In the genomic region with DNA sequence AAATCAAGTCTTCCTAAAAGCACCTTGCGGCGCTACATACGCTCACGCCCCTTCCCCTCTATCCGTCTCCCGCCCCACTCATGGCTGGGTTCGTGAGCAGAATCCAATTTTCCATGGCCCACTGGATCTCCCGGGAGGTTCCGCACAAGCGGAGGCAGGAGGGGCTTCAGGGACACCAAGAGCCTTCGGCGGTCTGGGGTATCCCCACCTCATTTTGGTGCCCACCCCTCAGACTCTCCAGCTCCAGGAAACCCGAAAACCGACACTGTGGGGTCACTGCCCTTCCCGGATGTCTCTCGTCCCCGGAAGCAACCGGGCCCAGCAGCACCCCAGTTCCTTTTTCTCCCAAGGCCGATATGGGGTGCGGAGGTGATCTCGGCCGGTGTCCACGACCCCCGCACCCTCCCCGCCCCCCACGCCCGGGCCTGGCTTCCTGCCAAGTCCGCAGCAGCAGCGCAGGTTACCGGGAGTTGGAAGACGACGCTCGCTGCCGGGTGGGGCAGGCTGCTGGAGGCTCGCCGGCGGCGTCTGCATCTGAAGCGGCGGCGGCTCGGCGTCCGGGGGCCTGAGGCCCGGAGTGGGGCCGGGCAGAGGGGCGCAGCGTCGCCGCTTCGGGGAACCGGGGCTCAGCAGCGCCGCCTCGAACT, we compare ENCODE assay signal across 8 mouse cellular contexts. TPM values are rescaled to one million over a fixed set of nuclear protein-coding genes. Genes with fewer than 3 reads are reported as not detected.
DNase-seq lines count a peak whose midpoint lies in the region; ATAC-seq lines count a peak whose summit lies in the region.

No protein-coding gene starts in this region.

- no peaks in the 10 kb centered on the region for H3K9me3 ChIP-seq in heart, embryonic 11.5 days (replicated peaks; ENCODE audit: control insufficient read depth, low read length)
- H3K9me3 ChIP-seq in kidney, embryonic 16.5 days (ENCODE audit: low read length) = no peaks in the 10 kb centered on the region
- no peaks in the 10 kb centered on the region for H3K9me3 ChIP-seq in stomach, embryonic 16.5 days (replicated peaks; ENCODE audit: control insufficient read depth, low read length)

- H3K27me3 ChIP-seq in heart, embryonic 11.5 days (ENCODE audit: control insufficient read depth, insufficient read depth, low read length) = no peaks in the 10 kb centered on the region
- H3K27me3 ChIP-seq in kidney, embryonic 16.5 days (ENCODE audit: insufficient read depth, low read length) = no peaks in the 10 kb centered on the region
- no peaks in the 10 kb centered on the region for H3K27me3 ChIP-seq in stomach, embryonic 16.5 days (ENCODE audit: control insufficient read depth, insufficient read depth, low read length)

- H3K36me3 ChIP-seq in heart, embryonic 11.5 days (ENCODE audit: control insufficient read depth, insufficient read depth, low read length) = no peaks in the 10 kb centered on the region
- no peaks in the 10 kb centered on the region for H3K36me3 ChIP-seq in kidney, embryonic 16.5 days (ENCODE audit: insufficient read depth, low read length)
- no peaks in the 10 kb centered on the region for H3K36me3 ChIP-seq in stomach, embryonic 16.5 days (ENCODE audit: control insufficient read depth, insufficient read depth, low read length)

- peak overlapping the region; percentile 85 for H3K4me2 ChIP-seq in heart, embryonic 11.5 days
- H3K4me2 ChIP-seq in kidney, embryonic 16.5 days (replicated peaks; ENCODE audit: low read depth, low read length) = peak overlapping the region; percentile 94
- peak overlapping the region; percentile 84 for H3K4me2 ChIP-seq in stomach, embryonic 16.5 days (ENCODE audit: low read depth, low read length)

- peak overlapping the region; percentile 95 for H3K4me3 ChIP-seq in heart, embryonic 11.5 days (ENCODE audit: low read depth, low read length)
- H3K4me3 ChIP-seq in kidney, embryonic 16.5 days (ENCODE audit: low read length) = peak overlapping the region; percentile 99
- H3K4me3 ChIP-seq in stomach, embryonic 16.5 days (replicated peaks; ENCODE audit: low read length) = peak overlapping the region; percentile 80

- H3K9ac ChIP-seq in heart, embryonic 11.5 days (ENCODE audit: low read depth, low read length) = peak overlapping the region; percentile 82
- peak overlapping the region; percentile 92 for H3K9ac ChIP-seq in kidney, embryonic 16.5 days (replicated peaks; ENCODE audit: low read length)
- peak overlapping the region; percentile 88 for H3K9ac ChIP-seq in stomach, embryonic 16.5 days (ENCODE audit: low read length)

- H3K27ac ChIP-seq in heart, embryonic 11.5 days (ENCODE audit: low read depth, low read length) = peak overlapping the region; percentile 84
- H3K27ac ChIP-seq in kidney, embryonic 16.5 days (ENCODE audit: low read length) = peak overlapping the region; percentile 82
- peak overlapping the region; percentile 77 for H3K27ac ChIP-seq in stomach, embryonic 16.5 days (ENCODE audit: low read length)

- peaks cover 6% of the 10 kb centered on the region for H3K4me1 ChIP-seq in heart, embryonic 11.5 days (ENCODE audit: control insufficient read depth, insufficient read depth, low read length)
- H3K4me1 ChIP-seq in kidney, embryonic 16.5 days (ENCODE audit: insufficient read depth, low read length) = peaks cover 14% of the 10 kb centered on the region
- H3K4me1 ChIP-seq in stomach, embryonic 16.5 days (ENCODE audit: control insufficient read depth, insufficient read depth, low read length) = peaks cover 15% of the 10 kb centered on the region

- no peak for DNase-seq in frontal cortex, postnatal 25 days (ENCODE audit: low spot score in 2 of 2)
- peak; percentile 15 to 29 for DNase-seq in CD8-positive naive resting alpha-beta T cell, adult 2 months (ENCODE audit: low read depth in 2 of 2, low spot score in 2 of 2)
- peak; percentile 7 for DNase-seq in c-Kit-positive CD71-positive TER-119-negative erythroid progenitor cells, embryonic 14.5 days (ENCODE audit: low read depth)

- WGBS in heart, embryonic 11.5 days (ENCODE audit: insufficient replicate concordance) = under 1% methylated on average over 39 of the region's 55 CpGs
- WGBS in kidney, embryonic 16.5 days = under 1% methylated on average over 40 of the region's 55 CpGs
- 1% methylated on average over 54 of the region's 55 CpGs for whole genome bisulfite sequencing in stomach, embryonic 16.5 days

- ATAC-seq in frontal cortex, adult (ENCODE audit: low TSS enrichment) = peak; percentile 36
- ATAC-seq in heart, embryonic 11.5 days (replicated peaks; ENCODE audit: insufficient number of reproducible peaks, low FRiP score, low TSS enrichment) = peak; percentile 79
- peak; percentile 89 for ATAC-seq in kidney, embryonic 16.5 days (ENCODE audit: low FRiP score, low TSS enrichment)
- ATAC-seq in megakaryocyte, adult 5-6 weeks (ENCODE audit: poor library complexity, severe bottlenecking) = peak; percentile 53
- peak; percentile 73 for ATAC-seq in stomach, embryonic 16.5 days (ENCODE audit: insufficient read depth, low FRiP score)

RNA-seq across cellular contexts. Expression of a gene that starts 0.5 kb away (rescaled TPM):
- polyA plus RNA-seq in heart, embryonic 11.5 days (2014; fragmentation: Nextera tagmentation; extraction: Ambion mirVana) = 65.8 and 66.8 TPM in 2 replicates
- 42.3 and 42.7 TPM in 2 replicates for polyA plus RNA-seq in kidney, embryonic 16.5 days (2015; fragmentation: Nextera tagmentation; extraction: Ambion mirVana)
- 74.3 and 79.4 TPM in 2 replicates for total RNA-seq in megakaryocyte, adult 5-6 weeks (2015)
- total RNA-seq in megakaryocyte, adult 5-6 weeks (2017) = 34.1 and 35.0 TPM in 2 replicates
- polyA plus RNA-seq in stomach, embryonic 16.5 days (2015; fragmentation: Nextera tagmentation; extraction: Ambion mirVana) = 36.5 and 37.2 TPM in 2 replicates

RNA-seq across cellular contexts. Expression of a gene that starts 31.6 kb away (rescaled TPM):
- 490 and 495 TPM in 2 replicates for polyA plus RNA-seq in heart, embryonic 11.5 days (2014; fragmentation: Nextera tagmentation; extraction: Ambion mirVana)
- polyA plus RNA-seq in kidney, embryonic 16.5 days (2015; fragmentation: Nextera tagmentation; extraction: Ambion mirVana) = 290 and 298 TPM in 2 replicates
- total RNA-seq in megakaryocyte, adult 5-6 weeks (2015) = 109 and 130 TPM in 2 replicates
- 110 and 139 TPM in 2 replicates for total RNA-seq in megakaryocyte, adult 5-6 weeks (2017)
- 288 and 291 TPM in 2 replicates for polyA plus RNA-seq in stomach, embryonic 16.5 days (2015; fragmentation: Nextera tagmentation; extraction: Ambion mirVana)

RNA-seq across cellular contexts. Expression of a gene that starts 38.1 kb away (rescaled TPM):
- 1.9 and 2.1 TPM in 2 replicates for polyA plus RNA-seq in heart, embryonic 11.5 days (2014; fragmentation: Nextera tagmentation; extraction: Ambion mirVana)
- 6.8 and 7.2 TPM in 2 replicates for polyA plus RNA-seq in kidney, embryonic 16.5 days (2015; fragmentation: Nextera tagmentation; extraction: Ambion mirVana)
- total RNA-seq in megakaryocyte, adult 5-6 weeks (2015) = not detected in 2 replicates
- total RNA-seq in megakaryocyte, adult 5-6 weeks (2017) = not detected in 2 replicates
- polyA plus RNA-seq in stomach, embryonic 16.5 days (2015; fragmentation: Nextera tagmentation; extraction: Ambion mirVana) = 9.7 and 10.6 TPM in 2 replicates

Comparison
In these comparisons a context has a peak if more than half of its experiments do, and no peak if none do; other contexts are left out.
1. ATAC-seq: peak in every context shown above with its lines; median percentile 89 in kidney, embryonic 16.5 days; 79 in heart, embryonic 11.5 days; 73 in stomach, embryonic 16.5 days; 53 in megakaryocyte, adult 5-6 weeks; 36 in frontal cortex, adult.
2. DNase-seq: peak in CD8-positive naive resting alpha-beta T cell, adult 2 months (2 of 2) and c-Kit-positive CD71-positive TER-119-negative erythroid progenitor cells, embryonic 14.5 days (single experiment); none in frontal cortex, postnatal 25 days (0 of 2).
3. Peak in every context shown above with its lines, with median percentiles within 50 percentile points of each other: H3K27ac ChIP-seq, H3K4me2 ChIP-seq, H3K4me3 ChIP-seq and H3K9ac ChIP-seq.